Mouse (Mus musculus) frontal cortex, postnatal 36 days (tissue): Measurements from ENCODE around the gene Neurl1b.
A peak's percentile ranks its signal among the peaks of the same experiment; 100 is the strongest.

Source experiments
- DNase-seq, 2 experiments: peaks; one replicate each; pipeline ENCODE4 v3.0.0; 2022; ENCODE audit warnings: low spot score in 2 of 2

Neurl1b gene

GRCm38 (mm10) chr17:26397339-26397738 lies 17.3 kb upstream of the Neurl1b start:
- peak; percentile 73 to 75 for DNase-seq

GRCm38 (mm10) chr17:26405340-26406100 lies 9.1 kb upstream of the Neurl1b start:
- DNase-seq: peak; percentile 64 to 78

GRCm38 (mm10) chr17:26412967-26413366 lies 1.7 kb upstream of the Neurl1b start:
- no peak for DNase-seq

GRCm38 (mm10) chr17:26414184-26414522 lies 476 bp upstream of the Neurl1b start:
- no peak for DNase-seq

GRCm38 (mm10) chr17:26415355-26415865 lies 781 bp downstream of the Neurl1b start:
- DNase-seq: peak; percentile 36 to 37

- no peak for DNase-seq
These were observed 1.5 kb downstream of the Neurl1b start for GRCm38 (mm10) chr17:26416141-26416540.

- DNase-seq: no peak
These were observed 3.3 kb downstream of the Neurl1b start for GRCm38 (mm10) chr17:26417770-26418421.

GRCm38 (mm10) chr17:26420491-26421247 lies 6.0 kb downstream of the Neurl1b start:
- DNase-seq: peak in 1 of 2 experiments; percentile 28

GRCm38 (mm10) chr17:26421561-26421960 lies 6.9 kb downstream of the Neurl1b start:
- DNase-seq: peak; percentile 41 to 44

GRCm38 (mm10) chr17:26422390-26422789 lies 7.8 kb downstream of the Neurl1b start:
- no peak for DNase-seq

GRCm38 (mm10) chr17:26423967-26424641 lies 9.5 kb downstream of the Neurl1b start:
- peak in 1 of 2 experiments; percentile 26 for DNase-seq

GRCm38 (mm10) chr17:26424973-26425735 lies 10.5 kb downstream of the Neurl1b start:
- DNase-seq: peak; percentile 34 to 39

GRCm38 (mm10) chr17:26433295-26433694 lies 18.7 kb downstream of the Neurl1b start:
- DNase-seq: no peak

- no peak for DNase-seq
These were observed 22.6 kb downstream of the Neurl1b start for GRCm38 (mm10) chr17:26437089-26437815.

GRCm38 (mm10) chr17:26439001-26439400 lies 24.4 kb downstream of the Neurl1b start:
- DNase-seq: no peak

- DNase-seq: no peak
These were observed 26.4 kb downstream of the Neurl1b start for GRCm38 (mm10) chr17:26441024-26441423.

GRCm38 (mm10) chr17:26442197-26442596 lies 27.6 kb downstream of the Neurl1b start:
- DNase-seq: no peak

GRCm38 (mm10) chr17:26443865-26444264 lies 29.2 kb downstream of the Neurl1b start:
- DNase-seq: no peak

- DNase-seq: no peak
These were observed 34.8 kb downstream of the Neurl1b start for GRCm38 (mm10) chr17:26449472-26449871.

GRCm38 (mm10) chr17:26451651-26452295 lies 37.1 kb downstream of the Neurl1b start:
- DNase-seq: peak; percentile 38 to 43
